Mouse (Mus musculus): ENCODE measurements around the gene Ip6k1.

The Ip6k1 gene

GRCm38 (mm10) chr9:108054331-108055040, 52.2 kb downstream of the Ip6k1 start:
- Histone ChIP-seq H3K4me3 (replicated peaks; ENCODE audit: low read length) (peak overlapping the region; percentile 70), H3K27me3 (ENCODE audit: insufficient read depth, low read length) (no peaks in the 10 kb centered on the region), H3K9me3 (ENCODE audit: low read length) (no peaks in the 10 kb centered on the region), H3K36me3 (ENCODE audit: insufficient read depth, low read length) (peaks cover 63% of the 10 kb centered on the region), H3K4me1 (replicated peaks; ENCODE audit: low read depth, low read length) (peaks cover 84% of the 10 kb centered on the region)
- no peak for TF ChIP-seq NANOG (IDR thresholded peaks at IDR 0.05; ENCODE audit: borderline replicate concordance, low read length)
- TF ChIP-seq POU5F1 (IDR thresholded peaks at IDR 0.05; ENCODE audit: borderline replicate concordance, low read length) = no peak
- TF ChIP-seq CTCF (conservative IDR thresholded peaks at IDR 0.05; ENCODE audit: low read length) = no peak

- no peak for TF ChIP-seq POU5F1 (IDR thresholded peaks at IDR 0.05; ENCODE audit: borderline replicate concordance, low read length)
- no peak for TF ChIP-seq CTCF (conservative IDR thresholded peaks at IDR 0.05; ENCODE audit: low read length)
- TF ChIP-seq NANOG (IDR thresholded peaks at IDR 0.05; ENCODE audit: borderline replicate concordance, low read length) = no peak
- H3K27me3 ChIP-seq (ENCODE audit: insufficient read depth, low read length) = no peaks in the 10 kb centered on the region
- H3K36me3 ChIP-seq (ENCODE audit: insufficient read depth, low read length) = peaks cover 64% of the 10 kb centered on the region
- H3K4me3 ChIP-seq (replicated peaks; ENCODE audit: low read length) = no peak overlapping the region; the same call in 1 of the 2 replicates
- no peaks in the 10 kb centered on the region for H3K9me3 ChIP-seq (ENCODE audit: low read length)
- peaks cover 84% of the 10 kb centered on the region for H3K4me1 ChIP-seq (replicated peaks; ENCODE audit: low read depth, low read length)
These were observed 52.8 kb downstream of the Ip6k1 start for GRCm38 (mm10) chr9:108055061-108055460.

GRCm38 (mm10) chr9:108055661-108056237, 53.4 kb downstream of the Ip6k1 start:
- Histone ChIP-seq H3K27me3 (ENCODE audit: insufficient read depth, low read length) (no peaks in the 10 kb centered on the region), H3K9me3 (ENCODE audit: low read length) (no peaks in the 10 kb centered on the region), H3K4me1 (replicated peaks; ENCODE audit: low read depth, low read length) (peaks cover 82% of the 10 kb centered on the region), H3K36me3 (ENCODE audit: insufficient read depth, low read length) (peaks cover 57% of the 10 kb centered on the region), H3K4me3 (replicated peaks; ENCODE audit: low read length) (no peak overlapping the region)
- TF ChIP-seq NANOG (IDR thresholded peaks at IDR 0.05; ENCODE audit: borderline replicate concordance, low read length) (no peak), CTCF (conservative IDR thresholded peaks at IDR 0.05; ENCODE audit: low read length) (no peak)

GRCm38 (mm10) chr9:108056361-108057261, 54.3 kb downstream of the Ip6k1 start:
- H3K9me3 ChIP-seq (ENCODE audit: low read length) = no peaks in the 10 kb centered on the region

DNA sequence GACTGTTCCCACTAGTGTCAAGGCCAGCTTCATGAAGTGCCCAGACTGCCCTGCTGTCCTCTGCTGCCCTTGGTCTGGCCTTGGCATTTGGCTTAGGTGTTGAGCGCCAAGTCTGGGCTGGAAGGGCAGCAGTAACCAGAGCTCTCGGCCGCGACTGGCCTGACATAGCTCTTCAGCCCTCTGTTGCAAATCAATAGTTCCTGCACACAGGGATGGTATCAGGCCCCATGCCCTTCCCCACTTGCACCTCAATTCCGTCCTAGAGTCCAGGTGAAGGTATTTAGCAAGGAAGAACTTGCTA, 54.9 kb downstream of the Ip6k1 start:
- H3K4me3 ChIP-seq (replicated peaks; ENCODE audit: low read length) = no peak overlapping the region
- no peak for TF ChIP-seq NANOG (IDR thresholded peaks at IDR 0.05; ENCODE audit: borderline replicate concordance, low read length)
- no peak for TF ChIP-seq POU5F1 (IDR thresholded peaks at IDR 0.05; ENCODE audit: borderline replicate concordance, low read length)
- no peak for TF ChIP-seq CTCF (conservative IDR thresholded peaks at IDR 0.05; ENCODE audit: low read length)
- H3K4me1 ChIP-seq (replicated peaks; ENCODE audit: low read depth, low read length) = peaks cover 69% of the 10 kb centered on the region
- peaks cover 53% of the 10 kb centered on the region for H3K36me3 ChIP-seq (ENCODE audit: insufficient read depth, low read length)
- H3K9me3 ChIP-seq (ENCODE audit: low read length) = no peaks in the 10 kb centered on the region
- H3K27me3 ChIP-seq (ENCODE audit: insufficient read depth, low read length) = no peaks in the 10 kb centered on the region

More at GRCm38 (mm10) chr9:108056361-108057261, 54.3 kb downstream of the Ip6k1 start:
- Histone ChIP-seq H3K36me3 (ENCODE audit: insufficient read depth, low read length) (peaks cover 53% of the 10 kb centered on the region), H3K4me1 (replicated peaks; ENCODE audit: low read depth, low read length) (peaks cover 75% of the 10 kb centered on the region), H3K4me3 (replicated peaks; ENCODE audit: low read length) (peak overlapping the region; percentile 46), H3K27me3 (ENCODE audit: insufficient read depth, low read length) (no peaks in the 10 kb centered on the region)
- TF ChIP-seq CTCF (conservative IDR thresholded peaks at IDR 0.05; ENCODE audit: low read length) (no peak), POU5F1 (IDR thresholded peaks at IDR 0.05; ENCODE audit: borderline replicate concordance, low read length) (no peak), NANOG (IDR thresholded peaks at IDR 0.05; ENCODE audit: borderline replicate concordance, low read length) (no peak)

- TF ChIP-seq CTCF (conservative IDR thresholded peaks at IDR 0.05; ENCODE audit: low read length) = no peak
- TF ChIP-seq NANOG (IDR thresholded peaks at IDR 0.05; ENCODE audit: borderline replicate concordance, low read length) = no peak
- no peak for TF ChIP-seq POU5F1 (IDR thresholded peaks at IDR 0.05; ENCODE audit: borderline replicate concordance, low read length)
- Histone ChIP-seq H3K4me1 (replicated peaks; ENCODE audit: low read depth, low read length) (peaks cover 65% of the 10 kb centered on the region), H3K36me3 (ENCODE audit: insufficient read depth, low read length) (peaks cover 60% of the 10 kb centered on the region), H3K27me3 (ENCODE audit: insufficient read depth, low read length) (no peaks in the 10 kb centered on the region), H3K9me3 (ENCODE audit: low read length) (no peaks in the 10 kb centered on the region), H3K4me3 (replicated peaks; ENCODE audit: low read length) (no peak overlapping the region)
These were observed 56.0 kb downstream of the Ip6k1 start for GRCm38 (mm10) chr9:108058291-108058690.

GRCm38 (mm10) chr9:108062142-108062541, 59.8 kb downstream of the Ip6k1 start:
- peaks cover 66% of the 10 kb centered on the region for H3K36me3 ChIP-seq (ENCODE audit: insufficient read depth, low read length)
- H3K4me3 ChIP-seq (replicated peaks; ENCODE audit: low read length) = no peak overlapping the region
- H3K4me1 ChIP-seq (replicated peaks; ENCODE audit: low read depth, low read length) = peaks cover 40% of the 10 kb centered on the region
- no peaks in the 10 kb centered on the region for H3K9me3 ChIP-seq (ENCODE audit: low read length)
- H3K27me3 ChIP-seq (ENCODE audit: insufficient read depth, low read length) = no peaks in the 10 kb centered on the region
- TF ChIP-seq CTCF (conservative IDR thresholded peaks at IDR 0.05; ENCODE audit: low read length) (no peak), NANOG (IDR thresholded peaks at IDR 0.05; ENCODE audit: borderline replicate concordance, low read length) (no peak), POU5F1 (IDR thresholded peaks at IDR 0.05; ENCODE audit: borderline replicate concordance, low read length) (no peak)

- Histone ChIP-seq H3K4me3 (replicated peaks; ENCODE audit: low read length) (0 out of 2 replicates have a peak overlapping the region, but pooled peaks have one; percentile 1), H3K9me3 (ENCODE audit: low read length) (no peaks in the 10 kb centered on the region), H3K36me3 (ENCODE audit: insufficient read depth, low read length) (peaks cover 54% of the 10 kb centered on the region), H3K4me1 (replicated peaks; ENCODE audit: low read depth, low read length) (peaks cover 44% of the 10 kb centered on the region), H3K27me3 (ENCODE audit: insufficient read depth, low read length) (no peaks in the 10 kb centered on the region)
- TF ChIP-seq CTCF (conservative IDR thresholded peaks at IDR 0.05; ENCODE audit: low read length) = no peak
- no peak for TF ChIP-seq NANOG (IDR thresholded peaks at IDR 0.05; ENCODE audit: borderline replicate concordance, low read length)
- no peak for TF ChIP-seq POU5F1 (IDR thresholded peaks at IDR 0.05; ENCODE audit: borderline replicate concordance, low read length)
These were observed 61.1 kb downstream of the Ip6k1 start for GRCm38 (mm10) chr9:108063361-108063760.
